Mouse (Mus musculus) neural tube, embryonic 11.5 days (tissue): ENCODE results near the gene Nrip1. TPM values are rescaled to one million over a fixed set of nuclear protein-coding genes. Genes with fewer than 3 reads are reported as not detected.

Experiments
- ATAC-seq: fragments of 200-750 bp; cut with Nextera tagmentation; 2 replicates; pipeline ENCODE4 v1.8.0; 2017; ENCODE audit warnings: moderate number of reproducible peaks, mild to moderate bottlenecking, moderate TSS enrichment, moderate library complexity; ENCODE audit not compliant: insufficient read depth, low FRiP score, low TSS enrichment
- DNase-seq: peaks from one replicate; pipeline ENCODE4 v3.0.0-alpha.2; 2015; ENCODE audit warnings: low spot score
- H3K27ac ChIP-seq: fragments of 300-500 bp; sonication (generic); 2 replicates; pipeline ENCODE4 v1.5.1; 2014; ENCODE audit warnings: low read depth, mild to moderate bottlenecking, low read length
- H3K27me3 ChIP-seq: fragments of 300-500 bp; sonication (generic); 2 replicates; pipeline ENCODE4 v1.6.1; 2014; ENCODE audit warnings: mild to moderate bottlenecking, low read length, mixed read lengths; ENCODE audit not compliant: control insufficient read depth, insufficient read depth
- H3K36me3 ChIP-seq: fragments of 300-500 bp; sonication (generic); 2 replicates; pipeline ENCODE4 v1.6.1; 2014; ENCODE audit warnings: mild to moderate bottlenecking, low read length, moderate library complexity, mixed read lengths; ENCODE audit not compliant: control insufficient read depth, insufficient read depth
- H3K4me1 ChIP-seq: fragments of 300-500 bp; sonication (generic); 2 replicates; pipeline ENCODE4 v1.6.1; 2014; ENCODE audit warnings: low read length, mixed read lengths; ENCODE audit not compliant: control insufficient read depth, insufficient read depth
- H3K4me2 ChIP-seq: fragments of 300-500 bp; sonication (generic); 2 replicates; pipeline ENCODE4 v1.6.1; 2014; ENCODE audit warnings: low read depth, mild to moderate bottlenecking, moderate library complexity
- H3K4me3 ChIP-seq: fragments of 300-500 bp; sonication (generic); 2 replicates; pipeline ENCODE4 v1.5.1; 2014; ENCODE audit warnings: low read depth, low read length
- H3K9ac ChIP-seq: fragments of 300-500 bp; sonication (generic); 2 replicates; pipeline ENCODE4 v1.6.1; 2014; ENCODE audit warnings: mild to moderate bottlenecking, low read length
- H3K9me3 ChIP-seq: fragments of 300-500 bp; sonication (generic); 2 replicates; pipeline ENCODE4 v1.6.1; 2016; ENCODE audit warnings: low read length; ENCODE audit not compliant: control insufficient read depth
- WGBS: fragments of 180-500 bp; shearing (Covaris S2); extraction: QIAGEN DNeasy Blood & Tissue Kit; methylation state at CpG from one replicate; pipeline ENCODE4 v1.1.7; 2014; 5-methylcytosine and 5-hydroxymethylcytosine counted together
- polyA plus RNA-seq: library from polyadenylated mRNA; unstranded; fragments of >200 nt; fragmentation: Nextera tagmentation; extraction: Ambion mirVana; gene quantifications from 2 replicates; pipeline ENCODE4 v1.2.1, GENCODE M21; 2014

Nrip1 gene
- polyA plus RNA-seq, 1 experiment from 2014 or later, result 40.2 TPM

- 78% methylated on average over 9 of the region's 9 CpGs for WGBS
- Histone ChIP-seq H3K27ac (no peak overlapping the region), H3K4me1 (peaks cover 10% of the 10 kb centered on the region; the same call in 1 of the 2 replicates), H3K27me3 (no peaks in the 10 kb centered on the region), H3K9me3 (no peaks in the 10 kb centered on the region), H3K4me2 (no peak overlapping the region), H3K4me3 (no peak overlapping the region), H3K9ac (no peak overlapping the region), H3K36me3 (no peaks in the 10 kb centered on the region)
- DNase-seq (no peak), ATAC-seq (no peak)
Measured at GRCm38 (mm10) chr16:76369236-76369635, 4.4 kb downstream of the Nrip1 start.

GRCm38 (mm10) chr16:76367261-76367908 is 6.2 kb downstream of the Nrip1 start:
- no peak for DNase-seq
- H3K27ac ChIP-seq, result no peak overlapping the region
- H3K36me3 ChIP-seq, result no peaks in the 10 kb centered on the region
- ATAC-seq, result no peak
- no peaks in the 10 kb centered on the region for H3K27me3 ChIP-seq
- no peak overlapping the region for H3K9ac ChIP-seq
- no peaks in the 10 kb centered on the region for H3K9me3 ChIP-seq
- 84% methylated on average over 12 of the region's 12 CpGs for WGBS
- no peak overlapping the region for H3K4me3 ChIP-seq
- no peak overlapping the region for H3K4me2 ChIP-seq
- peaks cover 10% of the 10 kb centered on the region; the same call in 1 of the 2 replicates for H3K4me1 ChIP-seq

- Histone ChIP-seq H3K4me3 (no peak overlapping the region), H3K9me3 (no peaks in the 10 kb centered on the region), H3K36me3 (no peaks in the 10 kb centered on the region), H3K9ac (no peak overlapping the region), H3K27ac (no peak overlapping the region), H3K27me3 (no peaks in the 10 kb centered on the region), H3K4me2 (no peak overlapping the region), H3K4me1 (peaks cover 7% of the 10 kb centered on the region; the same call in 1 of the 2 replicates)
- ATAC-seq (no peak), DNase-seq (no peak)
- WGBS, result 65% methylated on average over 17 of the region's 17 CpGs
Measured at GRCm38 (mm10) chr16:76365790-76366406, 7.7 kb downstream of the Nrip1 start.

- no peak overlapping the region for H3K4me2 ChIP-seq
- H3K27me3 ChIP-seq, result no peaks in the 10 kb centered on the region
- DNase-seq (no peak), ATAC-seq (no peak)
- H3K36me3 ChIP-seq, result no peaks in the 10 kb centered on the region
- no peak overlapping the region for H3K9ac ChIP-seq
- WGBS, result 59% methylated on average over 10 of the region's 10 CpGs
- peaks cover 2% of the 10 kb centered on the region; the same call in 1 of the 2 replicates for H3K4me1 ChIP-seq
- H3K27ac ChIP-seq, result no peak overlapping the region
- H3K4me3 ChIP-seq, result no peak overlapping the region
- no peaks in the 10 kb centered on the region for H3K9me3 ChIP-seq
Measured at GRCm38 (mm10) chr16:76365237-76365636, 8.4 kb downstream of the Nrip1 start.

- DNase-seq, result no peak
- Histone ChIP-seq H3K27ac (no peak overlapping the region), H3K9me3 (no peaks in the 10 kb centered on the region), H3K9ac (no peak overlapping the region), H3K27me3 (no peaks in the 10 kb centered on the region), H3K36me3 (no peaks in the 10 kb centered on the region), H3K4me3 (no peak overlapping the region), H3K4me1 (no peaks in the 10 kb centered on the region), H3K4me2 (no peak overlapping the region)
- WGBS, result 96% methylated on average over 3 of the region's 3 CpGs
- ATAC-seq, result no peak
Measured at GRCm38 (mm10) chr16:76363641-76364040, 10.0 kb downstream of the Nrip1 start.

GRCm38 (mm10) chr16:76362982-76363381 is 10.6 kb downstream of the Nrip1 start:
- Histone ChIP-seq H3K4me2 (no peak overlapping the region), H3K9me3 (no peaks in the 10 kb centered on the region), H3K27ac (no peak overlapping the region), H3K4me3 (no peak overlapping the region), H3K27me3 (no peaks in the 10 kb centered on the region), H3K4me1 (peaks cover 3% of the 10 kb centered on the region; the same call in 1 of the 2 replicates), H3K9ac (no peak overlapping the region), H3K36me3 (no peaks in the 10 kb centered on the region)
- DNase-seq, result no peak
- no peak for ATAC-seq
- WGBS, result 96% methylated on average over 12 of the region's 12 CpGs

- no peaks in the 10 kb centered on the region for H3K9me3 ChIP-seq
- no peak for DNase-seq
- no peak for ATAC-seq
- H3K4me2 ChIP-seq, result no peak overlapping the region
- 87% methylated on average over 6 of the region's 6 CpGs for WGBS
- no peaks in the 10 kb centered on the region for H3K36me3 ChIP-seq
- H3K4me3 ChIP-seq, result no peak overlapping the region
- H3K27ac ChIP-seq, result no peak overlapping the region
- H3K27me3 ChIP-seq, result no peaks in the 10 kb centered on the region
- no peak overlapping the region for H3K9ac ChIP-seq
- peaks cover 3% of the 10 kb centered on the region; the same call in 1 of the 2 replicates for H3K4me1 ChIP-seq
Measured at GRCm38 (mm10) chr16:76360441-76360840, 13.2 kb downstream of the Nrip1 start.

GRCm38 (mm10) chr16:76358757-76359156 is 14.9 kb downstream of the Nrip1 start:
- ATAC-seq (no peak), DNase-seq (no peak)
- Histone ChIP-seq H3K36me3 (no peaks in the 10 kb centered on the region), H3K9me3 (no peaks in the 10 kb centered on the region), H3K4me1 (peaks cover 3% of the 10 kb centered on the region; the same call in 1 of the 2 replicates), H3K4me2 (no peak overlapping the region), H3K9ac (no peak overlapping the region), H3K4me3 (no peak overlapping the region), H3K27ac (no peak overlapping the region), H3K27me3 (no peaks in the 10 kb centered on the region)
- WGBS, result 69% methylated on average over 4 of the region's 4 CpGs
